Mouse (Mus musculus) cerebellum, postnatal 14 days (tissue): ENCODE results near the gene Anapc5.

ENCODE experiments used
- DNase-seq, 2 experiments: peaks; one replicate each; pipeline ENCODE4 v3.0.0; 2021; ENCODE audit warnings: mixed read lengths in 2 of 2

The Anapc5 gene

DNA sequence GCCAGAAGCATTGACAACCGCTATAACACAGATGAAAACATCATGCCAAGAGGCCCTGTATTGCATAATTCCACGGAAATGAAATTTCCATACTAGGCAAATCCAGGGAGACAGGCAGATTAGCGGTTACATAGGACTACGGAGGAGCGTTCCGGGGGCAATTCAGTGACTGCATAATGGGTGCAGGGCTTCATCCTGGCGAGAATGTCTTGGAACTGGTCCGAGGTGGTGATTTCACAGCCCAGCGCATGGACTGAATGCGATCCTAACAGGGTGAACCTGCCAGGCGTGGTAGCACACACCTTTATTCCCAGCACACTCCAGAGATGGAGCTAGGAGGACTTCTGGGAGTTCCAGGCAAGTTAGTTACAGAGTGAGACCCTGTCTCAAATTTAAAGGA lies 53.9 kb downstream of the Anapc5 start:
- no peak for DNase-seq

DNA sequence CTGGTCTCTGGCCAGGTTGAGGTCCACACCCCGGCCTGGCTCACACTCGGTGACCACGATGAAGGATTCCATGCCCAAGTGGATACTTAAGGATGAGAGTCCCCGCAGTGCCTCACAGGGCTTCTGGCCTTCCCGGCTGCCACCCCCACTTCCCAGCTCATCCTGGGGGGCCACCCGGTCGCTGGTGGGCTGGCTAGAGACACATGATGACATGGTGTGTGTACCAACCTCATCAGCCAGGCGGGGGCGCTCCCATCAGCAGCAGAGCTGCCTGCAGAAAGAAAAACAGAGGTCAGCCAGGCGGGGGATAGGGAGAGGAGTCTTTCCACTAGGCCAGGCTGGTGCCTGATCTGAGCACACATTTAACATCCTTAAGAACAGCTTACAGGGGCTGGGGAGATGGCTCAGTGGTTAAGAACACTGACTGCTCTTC lies 57.1 kb downstream of the Anapc5 start:
- DNase-seq, result peak; percentile 78 to 90

DNA sequence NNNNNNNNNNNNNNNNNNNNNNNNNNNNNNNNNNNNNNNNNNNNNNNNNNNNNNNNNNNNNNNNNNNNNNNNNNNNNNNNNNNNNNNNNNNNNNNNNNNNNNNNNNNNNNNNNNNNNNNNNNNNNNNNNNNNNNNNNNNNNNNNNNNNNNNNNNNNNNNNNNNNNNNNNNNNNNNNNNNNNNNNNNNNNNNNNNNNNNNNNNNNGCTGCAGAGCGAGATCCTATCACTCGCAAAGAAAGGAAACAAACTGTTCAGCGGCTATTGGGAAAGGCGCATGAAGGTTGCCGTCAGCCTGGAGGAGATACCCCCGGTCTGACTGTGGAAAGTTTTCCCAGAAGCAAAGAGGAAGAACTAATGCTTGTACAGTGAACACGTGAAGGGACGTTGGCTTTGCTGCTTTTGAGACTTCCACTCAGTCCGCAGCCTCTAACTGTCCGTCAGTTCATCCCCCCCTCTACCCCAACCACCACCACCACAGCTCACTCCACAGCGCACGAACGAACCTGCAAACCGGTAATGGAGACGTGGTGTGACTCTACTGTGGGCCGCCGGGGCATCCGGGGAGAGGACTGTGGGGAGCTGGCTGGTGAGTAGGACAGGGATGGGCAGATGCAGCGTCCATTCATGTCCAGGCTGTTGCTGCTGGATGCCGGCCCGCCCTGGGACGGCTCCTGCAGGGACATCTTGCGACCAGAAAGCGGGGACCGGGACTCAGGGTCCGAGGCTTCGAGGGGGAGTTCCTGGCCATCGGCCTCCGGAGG lies 57.7 kb downstream of the Anapc5 start:
- peak; percentile 38 to 51 for DNase-seq

DNA sequence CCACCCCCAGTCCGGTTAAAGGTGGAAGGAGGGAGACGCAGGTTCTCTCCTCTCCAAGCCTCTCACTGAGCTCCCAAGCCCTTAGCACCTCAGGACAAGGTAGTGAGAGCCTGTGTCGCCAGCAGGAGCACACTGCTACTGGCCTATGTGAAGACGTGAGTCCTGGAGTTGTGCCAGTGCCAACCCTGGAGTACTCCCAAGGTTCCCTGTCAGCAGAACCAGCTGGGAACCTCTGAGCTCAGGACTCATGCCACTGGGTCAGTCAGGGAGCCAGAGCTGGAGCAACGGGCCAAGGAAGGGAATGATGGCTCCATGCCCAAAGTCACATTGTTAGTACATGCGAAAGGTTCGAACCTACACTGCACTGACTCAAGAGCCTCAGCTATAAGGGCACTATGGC lies 64.5 kb downstream of the Anapc5 start:
- peak; percentile 77 to 82 for DNase-seq

DNA sequence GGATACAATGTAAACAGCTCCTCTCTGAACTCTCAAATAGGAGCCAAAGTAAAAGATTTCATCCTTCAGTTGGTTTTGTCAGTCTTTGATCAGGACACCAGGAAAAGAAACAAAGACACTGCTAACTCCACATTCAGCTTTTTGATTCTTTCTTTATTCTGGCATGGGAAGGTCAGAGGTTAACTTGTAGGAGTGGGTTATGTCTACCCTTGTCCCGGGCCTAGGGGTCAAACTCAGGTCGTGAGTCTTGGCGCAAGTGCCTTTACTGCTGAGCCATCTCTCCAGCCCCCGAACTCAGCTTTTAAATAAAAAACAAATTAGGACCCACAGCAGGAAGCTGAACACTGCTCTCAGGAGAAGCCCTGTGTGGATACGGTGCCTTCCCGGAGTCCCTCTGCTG lies 65.0 kb downstream of the Anapc5 start:
- no peak for DNase-seq

DNA sequence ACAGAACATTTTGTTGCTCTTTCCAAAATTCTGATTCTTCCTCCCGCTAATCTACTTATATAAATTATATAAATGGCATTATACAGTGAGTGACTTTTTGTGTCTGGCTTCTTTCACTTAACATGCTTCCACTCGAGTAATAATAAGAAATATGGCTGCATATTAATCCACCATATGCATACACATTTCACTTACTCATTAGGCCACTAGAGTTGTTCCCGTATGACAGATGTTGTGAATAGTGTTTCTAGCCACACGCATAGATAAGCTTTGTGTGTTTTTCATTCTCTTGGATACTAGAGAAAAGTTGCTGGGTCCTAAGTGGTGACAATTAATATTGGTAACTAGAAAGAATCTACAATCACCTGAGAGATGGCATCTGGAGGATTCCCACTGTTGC lies 65.5 kb downstream of the Anapc5 start:
- no peak for DNase-seq

DNA sequence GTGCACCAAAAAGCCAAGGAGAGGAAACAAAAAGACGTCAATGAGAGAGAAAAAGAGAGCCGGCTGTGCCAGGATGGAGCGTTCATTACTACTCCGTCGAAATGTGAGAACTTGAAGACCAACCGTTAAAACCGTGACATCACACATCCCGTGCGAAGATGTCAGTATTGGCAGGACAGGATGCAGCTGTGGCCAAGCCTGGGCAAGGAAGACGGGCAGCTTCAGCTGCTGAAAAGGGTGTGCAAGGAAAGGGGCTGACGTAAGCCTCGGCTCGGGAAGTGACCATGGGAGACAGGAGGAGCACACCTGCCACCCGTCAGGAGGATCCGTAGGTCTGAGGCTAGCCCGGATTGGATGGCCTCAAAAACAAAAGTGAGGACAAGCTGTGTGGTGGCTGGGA lies 66.7 kb downstream of the Anapc5 start:
- no peak for DNase-seq

DNA sequence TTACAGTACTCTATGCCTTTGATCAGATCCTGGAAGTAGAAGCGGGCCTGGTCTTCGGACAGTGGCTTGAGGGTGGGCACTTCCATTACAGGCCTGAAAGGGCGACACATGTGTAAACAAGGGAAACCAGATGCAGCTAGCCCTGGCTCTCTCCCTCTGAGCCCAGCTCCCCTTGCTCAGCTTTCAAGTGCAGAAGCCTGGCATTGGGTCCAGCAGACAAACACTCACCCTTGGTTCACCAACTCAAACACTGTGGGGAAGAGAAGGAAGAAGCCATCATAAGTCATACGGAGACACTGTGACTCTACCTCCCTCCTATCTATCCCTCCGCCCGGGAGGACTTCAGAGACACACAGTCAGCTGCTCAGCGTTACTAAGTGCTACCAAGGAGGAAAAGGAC lies 73.2 kb downstream of the Anapc5 start:
- no peak for DNase-seq

DNA sequence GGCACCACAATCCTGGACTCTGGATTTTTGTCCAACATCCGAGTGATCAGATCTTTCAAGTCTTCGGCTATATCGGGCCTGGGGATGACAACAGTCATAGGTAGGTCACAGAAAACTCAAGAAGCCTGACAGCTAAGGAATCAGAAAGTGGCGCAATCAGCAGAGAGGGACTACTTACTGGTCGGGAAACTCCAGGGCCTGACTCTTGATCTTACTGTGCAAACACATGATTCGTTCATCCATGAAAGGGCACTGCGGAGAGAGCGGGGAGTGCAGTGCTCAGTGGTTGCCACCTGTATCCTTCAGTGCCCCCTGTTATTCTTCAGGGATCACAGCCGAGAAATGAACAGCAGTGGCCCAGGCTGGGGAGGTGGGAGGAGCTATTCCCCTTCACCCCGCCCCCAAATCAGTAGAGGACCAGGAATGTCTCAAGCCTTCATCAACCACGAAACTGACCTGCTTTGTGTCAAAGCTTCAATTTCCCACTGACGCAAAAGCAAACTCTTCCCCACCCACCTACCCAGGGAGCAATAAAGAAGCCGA lies 77.2 kb downstream of the Anapc5 start:
- DNase-seq, result no peak
